Mouse (Mus musculus): Measurements from ENCODE around the gene Scn4a.

The Scn4a gene

DNA sequence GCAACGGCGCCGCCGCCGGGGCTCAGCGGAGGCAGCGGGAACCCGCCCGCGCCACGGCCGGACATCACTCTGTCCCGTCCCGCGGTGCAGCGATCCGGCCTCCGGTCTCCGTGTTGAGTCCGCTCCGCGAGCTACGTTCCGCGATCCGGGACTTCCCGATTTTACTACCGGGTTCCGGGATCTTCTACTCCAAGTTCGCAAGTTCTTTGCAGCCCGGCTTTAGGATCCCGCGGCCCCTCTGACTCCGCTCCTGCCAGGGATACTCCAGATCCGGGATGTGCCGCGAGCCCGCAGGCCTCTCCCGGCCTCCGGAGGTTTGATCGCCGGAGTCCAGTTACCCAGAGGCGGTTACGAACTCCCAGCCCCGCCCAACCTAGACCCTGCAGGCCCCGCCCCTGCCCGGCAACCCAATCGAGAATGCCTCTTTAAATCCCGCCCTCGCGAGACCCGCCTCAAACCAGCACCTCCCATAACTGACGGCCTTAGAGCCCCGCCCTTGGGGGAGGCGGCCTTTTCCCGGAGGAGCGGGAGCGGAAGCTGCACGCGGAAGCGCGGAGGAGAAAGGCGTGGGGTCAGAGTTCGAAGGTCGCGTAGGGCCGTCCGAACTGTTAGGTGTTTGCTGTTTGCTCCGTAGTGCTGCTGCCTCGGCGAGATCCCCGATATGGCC, 80.3 kb downstream of the Scn4a start, which contains the start of gene Smarcd2:
TSS of gene Smarcd2 (minus strand) at position 329 of the 667 bp plus-strand sequence.
- in situ Hi-C loops (cut with MboI, MseI): loop anchor here (10.0 kb wide), 1 partner anchor 1818 kb away; no protein-coding TSS in a partner anchor

DNA sequence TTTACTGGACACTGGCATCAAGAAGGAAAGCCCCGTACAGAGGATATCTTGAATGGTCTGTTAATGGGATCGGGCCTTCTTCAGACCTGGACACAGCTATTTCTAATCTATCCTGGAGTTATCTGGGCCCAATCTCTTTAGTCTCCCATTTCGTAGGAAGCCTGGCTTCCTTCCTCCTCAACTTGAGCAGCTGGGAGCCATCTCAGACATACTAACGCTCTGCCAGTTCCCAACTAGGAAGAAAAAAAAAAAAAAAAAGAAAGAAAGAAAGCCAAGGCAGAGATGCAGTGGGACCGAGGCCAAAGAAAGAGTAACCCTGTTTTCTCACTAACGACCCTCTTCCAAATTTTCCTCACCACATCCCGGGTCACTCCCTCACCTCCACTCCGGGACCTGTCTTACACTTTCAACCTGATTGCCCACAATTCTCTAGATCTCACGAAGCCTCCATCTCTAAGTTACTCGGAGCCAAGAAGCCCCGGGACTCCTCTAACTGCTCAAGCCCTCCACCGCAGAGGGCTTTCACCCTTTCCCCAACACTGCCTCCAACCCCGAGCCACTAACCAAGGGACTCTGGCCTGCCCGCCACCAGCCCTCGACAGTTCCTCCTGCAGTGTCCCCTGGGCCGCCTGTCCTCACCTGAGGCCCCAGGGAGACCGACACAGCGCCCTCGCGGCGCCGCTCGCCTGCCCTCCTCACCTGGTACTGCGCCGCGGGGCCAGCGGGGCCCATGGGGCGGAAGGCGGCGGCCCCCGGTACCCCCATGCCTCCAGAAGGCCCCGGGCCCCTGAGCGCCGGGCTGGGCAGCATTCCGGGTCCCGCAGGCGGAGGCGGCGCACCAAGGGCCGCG, 81.1 kb downstream of the Scn4a start:
- in situ Hi-C loops (cut with MboI, MseI): loop anchor here (10.0 kb wide), 1 partner anchor 1817 kb away; no protein-coding TSS in a partner anchor

DNA sequence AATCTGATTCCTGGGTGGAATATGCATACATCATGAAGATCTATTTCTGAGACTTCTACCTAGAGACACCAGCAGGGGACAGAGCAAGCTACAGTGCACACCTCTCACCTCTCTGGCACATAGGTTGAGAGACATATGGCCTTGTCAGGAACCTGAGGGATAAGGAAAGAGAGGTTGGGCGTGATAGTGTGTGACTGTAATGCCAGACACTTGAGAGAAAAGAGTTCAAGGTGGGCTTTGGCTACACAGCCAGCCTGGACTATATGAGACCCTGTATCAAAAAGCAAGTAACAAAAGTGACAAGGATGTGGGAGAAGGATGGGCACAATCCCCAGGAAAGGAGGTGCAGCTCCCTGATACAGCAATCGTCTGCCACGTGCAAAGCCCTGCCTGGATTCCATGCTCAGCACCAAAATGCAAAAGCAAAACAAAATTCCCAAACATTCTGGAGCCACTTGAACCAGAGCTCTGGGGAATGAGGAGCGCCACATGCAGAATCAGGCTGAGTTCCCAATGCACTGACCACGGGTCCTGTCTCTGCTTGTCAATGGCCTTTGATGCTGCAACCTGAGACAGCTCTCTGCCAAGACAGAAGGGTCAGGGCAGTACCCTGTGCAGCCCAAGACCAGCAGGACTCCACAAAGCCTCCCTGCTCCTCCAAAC, 81.8 kb downstream of the Scn4a start:
- in situ Hi-C loops (cut with MboI, MseI): loop anchor here (10.0 kb wide), 1 partner anchor 1816 kb away; no protein-coding TSS in a partner anchor

- in situ Hi-C loops (cut with MboI, MseI): no loop called here
Observed at GRCm38 (mm10) chr11:106269060-106269431, 84.0 kb downstream of the Scn4a start.
